Mouse (Mus musculus) olfactory bulb, adult 2 months (tissue): Measurements from ENCODE around the gene Fam131b.

Source experiments
- CTCF ChIP-seq: fragments of 200-500 bp; IDR thresholded peaks from 2 replicates; pipeline ENCODE4 v1.5.1; 2012; ENCODE audit warnings: low read depth, mild to moderate bottlenecking, low read length, moderate library complexity; ENCODE audit not compliant: insufficient read depth
- POLR2A ChIP-seq: fragments of 200-500 bp; IDR thresholded peaks from 2 replicates; pipeline ENCODE4 v1.6.1; 2012; ENCODE audit warnings: mild to moderate bottlenecking, low read depth, low read length, moderate library complexity; ENCODE audit not compliant: insufficient read depth

DNA sequence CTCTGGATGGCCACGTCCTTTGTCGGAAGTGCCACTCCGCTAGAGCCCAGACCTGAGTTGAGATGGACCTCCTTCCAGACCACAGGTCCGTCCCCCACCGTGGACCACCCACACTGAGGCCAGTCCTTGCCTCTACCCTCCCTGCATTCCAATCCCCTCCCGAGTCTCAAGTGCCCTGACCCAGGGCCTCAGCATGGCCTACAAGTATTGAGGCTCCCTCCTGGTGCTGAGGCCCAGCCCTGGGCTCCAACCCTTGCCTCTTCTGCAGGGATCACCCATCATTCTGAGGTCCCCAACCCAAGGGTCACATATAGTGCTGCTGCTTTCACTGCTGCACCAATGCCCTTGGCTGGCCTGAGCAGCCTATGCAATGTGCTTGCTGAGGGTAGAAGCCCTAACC lies 33.5 kb upstream of the Fam131b start:
- no peak for TF ChIP-seq CTCF
- no peak for TF ChIP-seq POLR2A
